In genomic region chr14:59931412-59932058, GRCm38 (mm10) we compare ENCODE assay signal across 25 mouse cellular contexts.
"Had no signal": no experiment of that assay in that cellular context is flagged by ENCODE, and none has a peak within 500 bp of the region (broad histone marks: within the 10 kb centered on the region; RNA-seq: fewer than 3 reads in every experiment).

No protein-coding gene starts in this region.

- H3K4me1 ChIP-seq: intestine, embryonic 15.5 days; kidney, embryonic 15.5 days; megakaryocyte, embryonic 14.5 days; midbrain, embryonic 13.5 days had no signal

- H3K4me3 ChIP-seq: intestine, embryonic 15.5 days; kidney, embryonic 15.5 days; left cerebral cortex, adult 2 months; megakaryocyte, embryonic 14.5 days; midbrain, embryonic 10.5 days; midbrain, embryonic 13.5 days; myocyte had no signal

- H3K27me3 ChIP-seq: intestine, embryonic 15.5 days; kidney, embryonic 15.5 days; megakaryocyte, embryonic 14.5 days; midbrain, embryonic 13.5 days had no signal

- DNase-seq: kidney, adult 11 months; kidney, adult 8-10 months; kidney, postnatal 10 days; kidney, postnatal 36 days; layer of hippocampus, postnatal 36 days; liver, postnatal 0 days; lung, postnatal 36 days; right cerebral cortex, postnatal 14 days; right cerebral cortex, postnatal 4 days; thymus, adult 2 months; thymus, postnatal 14 days; thymus, postnatal 4 days had no signal

- H3K9me3 ChIP-seq: intestine, embryonic 15.5 days; kidney, embryonic 15.5 days; megakaryocyte, embryonic 14.5 days; midbrain, embryonic 10.5 days; midbrain, embryonic 13.5 days had no signal

- H3K4me2 ChIP-seq: intestine, embryonic 15.5 days; kidney, embryonic 15.5 days; liver, embryonic 11.5 days; lung, embryonic 14.5 days; midbrain, embryonic 13.5 days had no signal

- ATAC-seq: liver, postnatal 0 days; lung, postnatal 0 days; midbrain, embryonic 13.5 days; midbrain, embryonic 16.5 days had no signal

- H3K27ac ChIP-seq: intestine, embryonic 15.5 days; kidney, embryonic 15.5 days; left cerebral cortex, adult 2 months; liver, embryonic 14.5 days; midbrain, embryonic 10.5 days; midbrain, embryonic 13.5 days; stomach, postnatal 0 days had no signal

- H3K9ac ChIP-seq: intestine, embryonic 15.5 days; kidney, embryonic 15.5 days; liver, embryonic 14.5 days; liver, postnatal 0 days; lung, embryonic 14.5 days; midbrain, embryonic 13.5 days had no signal

- H3K36me3 ChIP-seq: intestine, embryonic 15.5 days; kidney, embryonic 15.5 days; midbrain, embryonic 10.5 days; midbrain, embryonic 13.5 days had no signal
